Mouse (Mus musculus): ENCODE measurements around the gene Fbxw8.

GRCm38 (mm10) chr5:118096317-118096716 lies 58.9 kb downstream of the Fbxw8 start:
- no peak for TF ChIP-seq CTCF (IDR thresholded peaks at IDR 0.05; ENCODE audit: low read depth)
- no peak for TF ChIP-seq EP300 (IDR thresholded peaks at IDR 0.05; ENCODE audit: low read depth)

Data from heart, postnatal 0 days (tissue).